Mouse (Mus musculus) liver, adult 2 months (tissue): ENCODE measurements around the gene Cacnb1.

Experiments
- CTCF ChIP-seq: fragments of 200-500 bp; IDR thresholded peaks from 2 replicates; pipeline ENCODE4 v1.5.1; 2011; ENCODE audit warnings: low read depth, low read length, control low read depth
- POLR2A ChIP-seq: fragments of 200-500 bp; IDR thresholded peaks from 2 replicates; pipeline ENCODE4 v1.6.1; 2011; ENCODE audit warnings: low read length, control low read depth; ENCODE audit not compliant: insufficient read depth; ENCODE audit errors: extremely low read depth

DNA sequence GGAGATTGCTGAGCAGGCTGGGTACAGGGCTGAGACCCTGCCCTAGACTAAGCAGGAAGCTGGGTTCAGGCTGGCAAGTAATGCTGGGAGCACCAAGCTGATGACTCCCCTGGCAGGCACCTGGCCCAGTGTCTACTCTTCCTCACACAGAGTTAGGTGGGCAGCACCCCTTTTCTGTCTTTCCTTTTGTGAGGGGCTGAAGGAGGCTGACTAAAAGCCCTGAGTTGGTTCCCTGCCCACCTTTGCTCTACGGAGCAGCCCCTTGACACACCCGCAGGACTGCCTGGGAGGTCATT lies 27.6 kb upstream of the Cacnb1 start:
- TF ChIP-seq CTCF (no peak), POLR2A (no peak)
